Mouse (Mus musculus) spleen, adult 12 weeks (tissue): ENCODE measurements around the gene Tcp10c.
"Not testable (repeated sequence)": the region's sequence is repeated elsewhere in the genome, so short reads cannot be mapped to it uniquely, and the experiment has no call there.

Experiments used
- DNase-seq: peaks from one replicate; pipeline ENCODE4 v3.0.0; 2022; ENCODE audit warnings: low spot score

Gene Tcp10c

GRCm38 (mm10) chr17:13354521-13354920 is at the start of gene Tcp10c:
Tcp10c (plus strand) TSS chr17:13354572.
- DNase-seq = not testable (repeated sequence)

- DNase-seq = not testable (repeated sequence)
Measured at GRCm38 (mm10) chr17:13307852-13308251, 46.5 kb upstream of the Tcp10c start.

DNA sequence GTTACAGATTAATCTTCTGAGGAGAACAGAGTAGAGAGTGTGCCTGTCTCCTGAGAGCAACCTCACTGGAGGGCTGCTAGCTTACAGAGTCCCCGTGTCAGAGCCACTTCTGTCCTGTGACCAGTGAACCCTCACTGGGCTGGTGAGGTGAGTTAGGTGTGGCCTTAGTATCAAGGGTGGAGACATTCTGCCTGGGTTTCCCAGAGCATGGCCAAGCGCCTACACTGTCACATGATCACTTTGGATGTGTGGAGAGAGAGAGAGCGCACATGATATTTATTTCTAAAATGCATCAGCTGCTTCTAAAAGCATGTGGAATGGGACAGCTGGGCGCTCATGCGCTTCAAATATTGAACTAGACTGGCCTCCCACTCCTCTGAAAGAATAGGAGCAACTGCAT is 46.0 kb upstream of the Tcp10c start:
- not testable (repeated sequence) for DNase-seq

DNA sequence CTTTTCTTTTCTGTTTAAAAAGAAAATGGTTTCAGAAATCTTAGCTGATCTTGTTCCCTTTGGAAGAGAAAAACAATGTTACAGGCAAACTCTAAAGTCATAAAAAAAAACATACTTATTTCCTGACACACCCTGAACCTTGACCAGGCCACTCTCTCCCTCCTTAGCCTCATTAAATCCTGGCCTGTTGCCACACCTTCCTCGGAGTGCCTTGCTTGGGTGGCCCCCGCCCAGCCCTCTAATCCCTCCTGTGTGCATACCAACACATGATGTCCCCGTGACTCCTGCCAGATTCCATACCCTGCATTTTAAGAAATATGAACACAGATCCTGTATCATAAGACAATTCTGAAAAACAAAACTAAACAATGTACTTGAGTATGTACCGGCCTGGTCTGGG is 45.6 kb upstream of the Tcp10c start:
- not testable (repeated sequence) for DNase-seq

DNA sequence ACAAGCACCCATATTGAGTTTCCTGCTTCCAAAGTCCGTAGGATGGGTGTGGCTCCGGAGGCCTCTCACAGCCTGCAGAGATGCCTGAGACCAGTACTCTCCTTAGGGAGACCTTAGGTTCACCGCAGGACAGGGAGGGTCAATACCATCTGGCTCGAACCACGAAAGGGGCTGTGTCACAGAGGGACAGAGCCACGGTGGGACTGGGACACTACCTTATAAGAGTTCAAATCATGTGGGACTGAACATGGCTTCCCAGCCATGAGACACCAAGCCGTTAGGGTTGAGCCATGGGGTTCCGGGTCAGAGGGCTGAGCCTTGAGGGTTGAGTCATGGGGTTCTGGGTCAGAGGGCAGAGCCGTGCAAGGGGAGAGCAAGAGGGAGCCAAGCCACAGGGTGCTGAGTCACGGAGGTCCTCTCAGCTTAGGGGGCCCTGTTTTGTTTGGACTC is 45.2 kb upstream of the Tcp10c start:
- not testable (repeated sequence) for DNase-seq

DNA sequence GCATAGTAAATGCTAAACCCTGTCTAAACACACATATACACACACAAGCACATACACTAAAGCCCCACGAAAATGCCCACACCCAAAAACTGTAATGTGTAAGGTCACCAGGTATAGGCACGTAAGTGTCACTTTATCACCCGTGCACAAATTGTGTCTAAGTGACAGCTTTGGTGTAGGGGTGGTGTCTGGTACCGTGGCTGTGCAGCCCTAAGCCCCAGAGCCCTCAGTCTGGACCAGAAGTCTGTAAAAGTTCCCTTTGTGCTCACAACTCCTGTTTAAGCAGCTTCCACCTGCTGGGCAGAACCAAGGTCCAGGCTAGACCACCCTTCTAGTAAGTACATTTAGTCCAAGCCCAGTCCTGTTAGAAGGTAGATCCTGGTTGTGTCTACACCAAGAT is 24.4 kb upstream of the Tcp10c start:
- not testable (repeated sequence) for DNase-seq

- DNase-seq = not testable (repeated sequence)
Measured at GRCm38 (mm10) chr17:13331179-13331578, 23.2 kb upstream of the Tcp10c start.

DNA sequence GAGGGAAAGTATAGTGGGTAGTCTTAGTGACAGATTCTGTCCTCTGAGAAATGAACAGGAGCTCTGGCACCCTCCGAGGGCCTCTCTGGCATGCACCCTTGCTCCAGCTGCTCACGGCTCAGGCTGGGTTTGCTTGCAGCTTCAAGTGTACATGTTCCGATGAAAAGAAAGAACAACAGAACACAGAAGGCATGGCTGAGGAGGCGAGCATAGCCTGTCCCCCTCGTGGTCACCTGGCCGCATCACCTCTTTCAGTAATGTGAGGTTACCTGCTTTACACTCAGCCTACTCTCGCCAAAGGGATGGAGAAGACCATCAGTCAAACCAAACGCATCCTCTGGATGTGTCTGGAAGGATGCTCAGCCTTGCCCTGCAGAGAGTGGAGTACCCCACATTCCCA is 21.9 kb upstream of the Tcp10c start:
- not testable (repeated sequence) for DNase-seq

DNA sequence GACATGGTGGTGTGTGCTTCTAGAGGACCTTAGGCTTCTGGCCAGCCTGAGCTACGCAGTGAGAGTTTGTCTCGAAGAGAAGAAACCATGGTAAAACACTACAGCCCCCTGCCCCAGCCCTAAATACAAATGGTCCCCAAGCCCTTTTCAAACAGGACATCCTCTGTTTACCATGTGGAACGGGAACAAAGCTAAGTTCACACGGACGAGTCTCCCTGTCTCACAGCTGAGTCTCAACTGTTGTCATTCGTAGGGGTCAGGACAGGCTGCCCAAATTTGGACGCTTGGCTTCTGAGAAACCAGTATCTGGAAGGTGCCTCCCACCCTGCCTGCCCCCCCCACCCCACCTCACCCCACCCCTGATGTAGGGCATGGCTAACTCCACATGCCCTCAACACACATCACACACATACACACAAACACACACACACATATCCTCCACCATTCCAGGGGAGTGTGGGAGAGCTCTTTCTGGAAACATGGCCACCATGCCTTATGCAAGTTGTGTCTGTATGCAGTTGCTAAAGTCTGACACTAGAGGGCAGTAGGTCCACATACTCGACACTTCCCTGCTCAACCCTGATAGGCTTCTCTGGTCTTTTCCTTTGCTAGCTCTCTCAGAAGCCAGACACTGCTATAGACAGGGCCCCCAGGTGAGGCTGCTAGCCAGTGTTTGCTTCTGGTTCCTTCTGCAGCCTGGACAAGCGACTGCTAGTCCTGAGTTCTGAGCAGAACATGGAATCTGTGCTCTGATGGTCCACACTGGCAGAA is 17.2 kb upstream of the Tcp10c start:
- peak; percentile 5 for DNase-seq

GRCm38 (mm10) chr17:13337931-13338330 is 16.4 kb upstream of the Tcp10c start:
- DNase-seq = not testable (repeated sequence)

DNA sequence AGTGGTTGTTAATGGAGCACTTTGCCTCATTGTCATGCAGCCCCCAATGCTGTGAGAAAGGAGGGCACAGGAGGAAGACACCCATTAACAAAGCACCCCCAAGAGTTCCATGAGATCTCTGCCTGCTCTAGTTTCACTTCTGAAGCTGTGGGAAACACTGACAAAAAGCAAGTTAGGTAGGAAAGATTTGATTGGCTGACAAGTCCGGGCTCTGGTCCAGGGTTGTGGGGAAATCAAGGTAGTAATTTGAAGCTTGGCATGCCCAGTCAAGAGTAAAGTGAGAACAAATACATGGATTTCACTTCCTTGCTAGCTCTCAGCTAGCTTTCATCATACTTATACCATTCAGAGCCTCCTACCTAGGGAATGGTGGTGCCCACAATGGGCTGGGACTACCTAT is 14.3 kb upstream of the Tcp10c start:
- DNase-seq = not testable (repeated sequence)

DNA sequence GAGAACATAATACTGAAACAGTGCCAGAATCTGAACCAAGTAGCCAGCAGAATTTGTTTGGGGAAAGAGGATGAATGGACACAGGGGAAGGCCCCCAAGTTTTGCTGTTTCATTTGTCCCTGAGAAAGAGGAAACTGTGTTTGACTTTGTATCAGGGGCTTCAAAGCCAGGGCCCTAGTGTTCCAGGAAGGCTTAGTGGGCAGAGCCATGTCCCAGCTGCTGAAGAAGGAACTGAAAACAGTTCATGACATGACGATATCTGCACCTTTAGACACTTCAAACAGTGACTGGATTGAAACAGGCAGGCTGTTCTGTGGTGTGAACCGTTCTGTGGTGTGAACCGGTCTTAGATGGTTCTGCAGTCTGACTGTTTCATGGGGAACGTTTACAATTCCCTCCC is 8.4 kb upstream of the Tcp10c start:
- not testable (repeated sequence) for DNase-seq

DNA sequence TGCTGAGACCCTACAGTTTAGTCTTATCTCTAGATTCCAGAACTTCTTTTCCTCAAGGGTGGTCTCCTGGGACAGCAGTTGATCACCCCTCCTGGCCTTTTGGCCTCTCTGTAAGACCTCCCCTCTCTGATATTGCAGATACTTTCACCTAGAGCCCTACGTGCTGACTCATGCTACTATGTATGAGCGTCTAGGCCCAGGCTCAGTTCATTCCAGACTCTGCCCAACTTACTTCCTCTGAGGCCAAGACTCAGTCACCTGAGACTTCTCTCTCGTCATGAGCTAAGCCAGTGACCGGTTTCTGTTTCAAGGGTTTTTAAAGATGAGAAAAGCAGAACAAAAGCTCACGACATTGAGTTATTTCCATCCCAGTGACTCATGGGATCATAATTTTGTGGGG is 4.8 kb upstream of the Tcp10c start:
- not testable (repeated sequence) for DNase-seq

DNA sequence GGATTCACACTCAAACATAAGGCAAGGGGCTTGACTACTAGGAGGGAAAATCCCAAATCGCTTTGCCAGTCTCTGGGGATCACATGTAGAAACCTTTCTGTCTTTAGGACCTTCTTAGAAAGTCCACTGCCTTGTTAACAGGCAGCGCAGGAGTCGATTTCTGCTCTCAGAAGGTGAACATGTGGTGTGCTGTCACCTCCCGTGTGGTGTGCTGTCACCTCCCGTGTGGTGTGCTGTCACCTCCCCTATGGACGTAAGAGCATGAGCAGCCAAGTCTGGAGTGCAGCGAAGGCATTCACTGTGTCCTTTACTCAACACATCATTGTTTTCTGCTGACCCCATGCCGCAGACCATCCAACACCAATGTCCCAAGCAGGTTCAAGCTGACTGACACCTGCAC is 1.1 kb upstream of the Tcp10c start:
- DNase-seq = not testable (repeated sequence)

GRCm38 (mm10) chr17:13362489-13362888 is 8.1 kb downstream of the Tcp10c start:
- not testable (repeated sequence) for DNase-seq

DNA sequence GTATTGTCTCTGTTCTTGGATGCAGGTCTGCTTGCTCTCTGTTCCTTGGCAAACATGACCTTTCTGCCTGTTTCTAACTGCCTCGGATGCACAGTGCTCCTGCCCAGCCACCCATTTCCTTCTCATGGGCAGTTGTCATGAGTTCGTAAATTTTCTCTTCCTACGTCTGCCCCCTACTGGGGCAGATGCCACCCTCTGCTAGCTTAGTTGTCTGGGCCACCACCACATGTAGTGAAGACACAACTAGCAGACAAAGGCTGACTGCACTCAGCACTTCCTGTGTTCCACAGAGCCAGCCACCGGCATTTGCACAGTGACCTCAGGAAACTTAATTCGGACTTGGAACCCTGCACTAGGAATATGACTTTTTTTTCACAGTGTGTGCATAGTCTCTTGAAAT is 9.4 kb downstream of the Tcp10c start:
- DNase-seq = not testable (repeated sequence)

DNA sequence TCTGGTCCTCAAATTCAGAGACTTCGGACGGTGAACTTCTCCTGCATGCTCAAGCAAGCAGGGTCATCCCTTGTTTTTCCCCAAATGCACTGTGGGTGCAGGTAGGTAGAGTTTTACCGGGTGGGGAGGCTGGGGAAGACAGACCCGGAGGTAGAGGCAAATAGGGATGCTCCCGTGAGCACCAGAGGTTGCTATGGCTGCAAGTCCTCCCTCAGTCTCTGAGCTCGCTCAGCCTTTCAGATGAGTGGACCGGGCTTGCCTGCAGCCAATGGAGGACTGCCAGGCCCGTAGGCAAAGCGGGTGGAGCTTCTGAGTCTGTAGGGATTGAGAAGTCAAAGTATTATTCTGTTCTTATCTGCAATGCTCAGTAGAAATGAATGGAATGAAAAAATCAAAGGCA is 9.8 kb downstream of the Tcp10c start:
- not testable (repeated sequence) for DNase-seq

GRCm38 (mm10) chr17:13367181-13367580 is 12.8 kb downstream of the Tcp10c start:
- DNase-seq = not testable (repeated sequence)

DNA sequence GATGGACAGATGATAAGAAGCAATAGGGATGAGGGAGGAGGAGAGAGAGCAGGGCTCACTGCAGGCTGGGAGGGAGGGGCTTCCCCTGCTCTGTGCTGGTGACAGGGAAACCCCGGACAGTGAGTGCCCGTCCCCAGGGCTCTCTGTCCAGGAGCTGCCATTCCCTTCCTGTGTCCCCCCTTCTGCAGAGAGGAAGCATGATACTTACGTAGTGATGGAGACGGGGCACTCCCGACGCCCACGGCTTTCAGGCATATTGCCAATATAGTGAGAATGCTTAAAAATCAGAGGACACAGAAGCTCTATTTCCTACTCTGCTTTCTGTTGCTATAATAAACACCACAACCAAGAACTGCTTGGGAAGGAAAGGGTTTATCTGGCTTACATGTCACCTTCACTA is 14.3 kb downstream of the Tcp10c start:
- not testable (repeated sequence) for DNase-seq

DNA sequence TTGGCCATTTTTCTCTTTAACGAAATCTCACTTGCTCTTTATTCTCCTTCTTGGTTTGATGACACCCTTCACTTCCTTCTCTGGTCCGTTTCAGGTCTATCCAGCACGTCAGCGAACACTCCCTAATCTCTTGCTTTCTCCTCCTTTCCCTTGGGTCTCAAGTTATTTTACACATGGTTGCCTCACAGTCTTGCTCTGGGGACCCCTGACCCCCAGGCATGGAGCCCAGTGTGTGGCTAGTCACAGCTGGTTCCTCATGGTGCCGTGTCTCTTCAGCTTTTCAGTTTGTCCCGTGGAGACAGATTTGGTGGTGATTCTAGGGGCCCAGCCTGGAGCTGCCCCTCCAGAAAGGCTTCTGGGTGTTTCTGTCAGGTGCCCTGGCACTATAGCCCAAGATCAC is 16.4 kb downstream of the Tcp10c start:
- not testable (repeated sequence) for DNase-seq

GRCm38 (mm10) chr17:13378341-13378740 is 24.0 kb downstream of the Tcp10c start:
- not testable (repeated sequence) for DNase-seq

- DNase-seq = not testable (repeated sequence)
Measured at GRCm38 (mm10) chr17:13379951-13380615, 25.7 kb downstream of the Tcp10c start.

- DNase-seq = not testable (repeated sequence)
Measured at GRCm38 (mm10) chr17:13381286-13381685, 26.9 kb downstream of the Tcp10c start.
